Mouse (Mus musculus) layer of hippocampus, adult 11-12 months (tissue): ENCODE data around the gene Ly9.

ENCODE experiments used
- DNase-seq: peaks from one replicate; pipeline ENCODE4 v3.0.0; 2022; ENCODE audit warnings: low spot score

The Ly9 gene

DNA sequence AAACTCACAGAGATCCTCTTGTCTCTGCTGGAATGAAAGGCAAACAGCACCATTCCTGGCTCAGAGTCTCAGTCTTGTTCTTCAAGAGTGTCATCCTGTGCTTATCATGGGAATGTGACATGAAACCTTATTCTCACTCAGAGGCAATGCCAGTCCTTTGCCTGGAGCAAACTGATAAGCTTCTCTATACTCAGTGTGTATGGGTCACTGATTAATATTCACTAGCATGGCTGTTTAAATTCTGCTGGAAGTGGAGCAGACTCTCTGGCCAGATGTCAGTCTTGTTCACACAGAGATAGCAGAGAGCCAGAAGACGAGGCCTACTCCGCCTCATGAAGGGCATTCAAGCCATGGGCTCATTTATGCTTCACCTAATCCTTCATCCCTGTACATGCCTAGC, 22.6 kb downstream of the Ly9 start:
- DNase-seq: no peak

DNA sequence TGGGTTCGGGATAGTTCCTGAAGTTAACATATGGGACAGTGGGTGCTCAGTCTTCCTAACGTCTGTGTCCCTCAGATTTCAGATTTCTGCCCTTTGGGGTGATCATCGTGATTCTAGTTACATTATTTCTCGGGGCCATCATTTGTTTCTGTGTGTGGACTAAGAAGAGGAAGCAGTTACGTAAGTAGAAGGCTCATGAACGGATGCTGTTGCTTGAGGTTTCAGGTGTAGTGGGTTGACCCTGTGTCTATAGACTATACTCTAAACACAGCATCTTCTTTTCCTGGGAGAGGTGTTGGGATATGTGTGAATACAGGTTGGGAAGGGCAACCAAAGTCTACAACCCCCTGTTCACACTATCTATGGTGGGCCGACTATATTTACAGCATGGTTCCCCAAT, 30.0 kb downstream of the Ly9 start:
- no peak for DNase-seq

DNA sequence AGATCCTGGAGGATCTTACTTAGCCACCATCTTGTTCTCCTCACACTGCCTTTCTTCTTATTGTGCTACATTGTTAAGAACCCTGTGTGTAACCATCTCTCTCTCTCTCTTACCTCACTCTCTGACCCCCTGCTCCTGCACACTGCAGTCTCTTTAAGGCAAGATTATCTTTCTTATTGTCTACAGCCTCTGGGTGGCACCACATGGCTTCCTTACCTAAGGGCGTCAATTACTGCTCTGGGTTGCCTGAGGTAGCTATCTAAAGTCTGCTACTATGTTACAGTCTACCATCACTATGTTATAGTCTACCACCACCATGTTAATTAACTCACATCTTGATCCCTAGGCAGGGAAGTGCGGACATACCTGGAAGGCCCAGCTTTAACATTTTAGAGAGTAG, 38.8 kb downstream of the Ly9 start:
- no peak for DNase-seq

DNA sequence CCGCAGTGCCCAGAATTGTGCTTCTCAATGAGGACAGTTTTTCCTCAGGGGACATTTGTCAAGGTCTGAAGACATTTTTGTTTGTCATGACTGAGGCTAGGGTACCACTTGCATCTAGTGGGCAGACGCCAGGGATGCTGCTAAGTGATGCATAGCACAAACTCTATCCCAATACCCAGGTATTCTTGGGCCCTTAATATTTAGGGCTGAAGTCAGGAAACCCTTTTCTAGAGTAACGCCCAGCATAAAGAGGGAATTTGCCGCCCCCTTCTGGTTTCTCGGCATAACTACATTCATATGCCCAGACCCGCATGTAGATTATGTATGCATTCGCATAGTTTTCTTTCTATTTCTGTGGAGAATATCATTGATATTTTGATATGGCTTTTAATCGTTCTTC, 40.4 kb downstream of the Ly9 start:
- peak; percentile 25 for DNase-seq

DNA sequence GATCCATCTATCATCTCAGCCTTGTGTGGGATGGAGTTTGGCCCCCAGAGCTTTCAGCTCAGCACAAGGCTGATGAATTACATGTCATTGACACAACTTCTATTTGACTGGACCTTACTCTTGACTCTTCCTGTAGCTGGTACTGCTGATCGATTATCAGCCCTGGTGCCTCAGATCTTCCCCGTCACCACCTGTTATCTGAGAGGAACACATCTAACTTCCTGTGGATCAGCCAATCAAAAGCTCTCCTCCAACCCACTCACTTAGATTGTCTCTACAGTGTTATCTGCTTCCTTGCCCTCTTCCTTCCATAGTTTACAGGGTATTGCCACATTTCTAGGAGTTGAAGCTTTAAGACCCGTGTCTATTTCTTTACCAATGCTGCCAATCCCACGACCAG, 41.3 kb downstream of the Ly9 start:
- DNase-seq: no peak

DNA sequence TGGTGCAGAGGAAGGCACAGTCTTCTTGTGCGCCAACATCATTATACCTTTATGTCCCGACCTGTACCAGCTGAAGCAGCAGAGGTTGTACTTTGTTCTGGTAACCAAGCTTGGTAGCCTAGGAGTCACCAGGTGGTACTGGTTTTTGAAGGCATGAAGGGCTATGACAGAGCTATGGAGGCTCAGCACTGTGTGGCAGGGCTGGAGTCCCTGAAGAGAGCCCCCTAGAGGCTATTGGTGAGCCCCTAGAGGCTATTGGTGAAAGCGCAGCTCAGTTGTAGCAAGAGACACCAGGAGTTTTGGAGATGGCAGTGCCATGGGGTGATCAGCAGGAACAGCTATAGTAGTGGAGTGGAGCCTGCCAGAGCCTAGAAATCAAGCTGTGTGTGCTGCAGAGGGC, 43.0 kb downstream of the Ly9 start:
- no peak for DNase-seq

DNA sequence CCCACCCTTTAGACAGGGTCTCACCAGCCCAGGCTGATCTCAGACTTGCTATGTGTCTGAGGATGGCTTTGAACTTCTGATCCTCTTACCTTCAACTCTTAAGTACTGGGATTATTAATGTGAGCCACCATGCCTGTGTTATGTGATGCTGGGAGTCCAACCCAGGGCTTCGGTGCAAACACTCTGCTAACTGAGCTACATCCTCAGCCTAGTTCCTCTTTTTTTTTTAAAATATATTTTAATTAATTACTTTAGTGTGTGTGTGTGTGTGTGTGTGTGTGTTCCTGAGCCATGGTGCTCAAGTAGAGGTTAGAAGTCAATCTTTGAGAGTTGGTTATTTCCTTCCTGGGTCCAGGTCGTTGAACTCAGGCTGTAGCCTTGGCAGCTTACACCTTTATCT, 44.2 kb downstream of the Ly9 start:
- no peak for DNase-seq

DNA sequence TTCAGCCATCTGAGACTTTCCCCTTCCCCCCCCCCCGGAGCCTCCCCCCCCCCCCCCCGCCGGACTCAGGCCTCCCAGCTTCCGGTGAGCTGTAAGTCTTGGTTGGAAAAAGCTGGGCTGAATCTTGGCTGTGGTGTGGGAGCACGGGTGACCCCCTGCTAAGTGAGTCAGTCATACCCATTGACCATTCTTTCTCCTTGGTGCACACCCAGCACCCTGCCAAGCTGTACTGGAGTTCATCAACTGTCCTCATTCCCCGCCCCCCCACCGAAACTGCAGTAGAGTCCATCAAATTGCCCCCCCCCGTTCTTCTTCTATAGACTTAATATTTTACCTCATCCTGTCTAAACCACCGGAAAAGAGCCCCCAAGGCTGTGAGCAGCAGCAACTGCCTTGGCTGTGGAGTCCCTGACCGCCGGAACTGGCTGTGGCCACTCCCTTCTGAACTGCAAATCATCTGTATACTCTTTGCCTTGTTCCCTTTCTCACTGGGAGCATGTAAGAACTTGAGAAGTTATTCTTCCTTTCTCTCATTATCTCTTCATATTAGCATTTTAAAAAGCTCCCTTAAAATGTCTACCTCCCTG, 45.5 kb downstream of the Ly9 start:
- no peak for DNase-seq

DNA sequence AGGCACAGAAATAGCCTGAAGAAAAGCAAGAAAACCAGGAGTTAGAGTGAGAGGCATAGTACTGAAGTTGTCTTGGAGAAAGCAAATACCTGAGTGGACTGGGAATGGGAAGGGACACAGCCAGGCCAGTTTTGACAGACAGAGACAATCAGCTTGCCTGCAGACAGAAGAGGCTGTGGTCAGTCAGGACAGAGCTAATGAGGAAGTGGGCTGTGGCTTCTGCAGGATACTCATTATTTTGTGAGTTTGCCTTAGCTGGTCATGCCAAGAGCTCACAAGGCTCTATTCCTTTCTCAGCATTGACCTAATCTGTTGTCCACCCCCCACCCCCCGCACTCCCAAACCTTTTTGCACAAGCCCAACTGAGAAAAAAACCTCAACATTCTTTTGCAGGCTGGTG, 46.0 kb downstream of the Ly9 start:
- DNase-seq: peak; percentile 15

DNA sequence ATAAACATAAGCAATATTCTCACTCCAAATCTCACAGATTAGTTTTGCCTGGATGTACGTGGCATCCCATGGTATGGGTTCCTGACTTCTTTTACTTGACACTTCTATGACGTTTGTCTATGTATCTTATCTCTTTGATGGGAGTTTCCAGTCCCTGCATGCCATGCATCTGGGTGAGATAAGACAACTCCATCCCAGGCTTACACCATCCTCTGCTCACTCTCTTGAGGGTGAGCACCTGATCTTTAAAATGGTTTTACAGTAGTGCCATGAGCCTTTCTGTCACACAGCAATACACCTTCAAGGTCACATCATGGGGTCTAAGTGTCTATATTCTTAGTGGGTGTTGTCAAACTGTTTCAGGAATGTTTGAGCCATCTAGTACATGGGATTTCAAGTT, 46.9 kb downstream of the Ly9 start:
- DNase-seq: no peak

DNA sequence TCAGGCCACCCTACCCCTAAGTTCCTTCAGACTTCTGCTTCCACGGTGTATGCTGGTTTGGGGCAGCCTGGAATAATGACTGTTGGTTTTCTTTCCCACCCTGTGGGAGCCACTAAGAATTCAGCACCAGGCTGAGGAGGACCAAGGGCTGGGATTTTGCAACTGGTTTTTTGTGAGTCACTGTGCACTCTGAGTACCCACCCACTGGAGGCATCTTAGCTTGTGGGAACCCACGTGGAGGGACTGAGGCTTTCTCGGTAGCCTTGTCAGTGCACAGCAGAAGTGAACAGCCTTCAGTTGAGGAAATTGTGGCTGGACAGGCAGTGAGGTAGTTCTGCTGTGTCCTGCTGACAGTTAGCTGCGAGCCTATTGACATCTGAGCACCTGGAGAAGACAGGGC, 48.3 kb downstream of the Ly9 start, which contains the start of gene Cd244a:
TSS of gene Cd244a (plus strand) at position 296 of the 400 bp plus-strand sequence.
- DNase-seq: peak; percentile 25

DNA sequence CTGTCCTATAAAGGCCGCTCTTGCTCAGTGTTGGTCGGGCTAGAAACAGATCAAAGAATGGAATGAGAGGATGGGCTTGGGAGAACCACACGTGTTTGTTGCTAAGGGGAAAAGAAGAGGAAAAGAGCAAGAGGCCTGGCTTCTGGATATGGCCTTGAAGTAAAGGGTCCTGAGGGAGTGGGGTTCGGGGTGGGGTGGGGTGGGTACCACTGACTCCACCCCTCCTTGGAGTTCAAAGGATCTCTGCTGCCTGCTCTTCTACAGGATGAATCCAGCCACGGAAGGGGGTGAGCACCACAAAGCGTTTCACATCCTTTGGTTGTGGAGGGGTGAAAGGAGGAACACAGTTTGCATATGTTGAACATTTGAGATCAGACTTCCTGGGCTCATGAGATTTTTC, 48.8 kb downstream of the Ly9 start:
- no peak for DNase-seq

DNA sequence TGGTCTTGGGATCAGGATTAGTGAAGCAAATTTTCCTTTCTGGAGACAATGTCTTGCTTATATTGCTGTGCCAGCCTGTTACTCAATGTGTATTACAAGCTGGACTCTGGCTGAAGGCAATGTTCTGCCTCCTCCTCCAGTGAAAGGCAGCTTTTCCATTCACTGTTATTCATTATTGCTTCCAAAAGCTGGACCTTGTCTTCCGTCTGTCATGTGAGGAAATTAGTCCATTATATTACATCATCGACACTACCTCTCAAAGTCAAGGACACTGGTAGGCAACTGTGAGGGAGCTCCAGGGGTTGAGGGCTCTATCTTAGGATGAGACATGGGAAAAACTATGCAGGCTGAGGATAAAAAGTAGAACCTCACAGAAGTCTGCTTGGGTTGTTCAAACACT, 50.8 kb downstream of the Ly9 start:
- DNase-seq: no peak

DNA sequence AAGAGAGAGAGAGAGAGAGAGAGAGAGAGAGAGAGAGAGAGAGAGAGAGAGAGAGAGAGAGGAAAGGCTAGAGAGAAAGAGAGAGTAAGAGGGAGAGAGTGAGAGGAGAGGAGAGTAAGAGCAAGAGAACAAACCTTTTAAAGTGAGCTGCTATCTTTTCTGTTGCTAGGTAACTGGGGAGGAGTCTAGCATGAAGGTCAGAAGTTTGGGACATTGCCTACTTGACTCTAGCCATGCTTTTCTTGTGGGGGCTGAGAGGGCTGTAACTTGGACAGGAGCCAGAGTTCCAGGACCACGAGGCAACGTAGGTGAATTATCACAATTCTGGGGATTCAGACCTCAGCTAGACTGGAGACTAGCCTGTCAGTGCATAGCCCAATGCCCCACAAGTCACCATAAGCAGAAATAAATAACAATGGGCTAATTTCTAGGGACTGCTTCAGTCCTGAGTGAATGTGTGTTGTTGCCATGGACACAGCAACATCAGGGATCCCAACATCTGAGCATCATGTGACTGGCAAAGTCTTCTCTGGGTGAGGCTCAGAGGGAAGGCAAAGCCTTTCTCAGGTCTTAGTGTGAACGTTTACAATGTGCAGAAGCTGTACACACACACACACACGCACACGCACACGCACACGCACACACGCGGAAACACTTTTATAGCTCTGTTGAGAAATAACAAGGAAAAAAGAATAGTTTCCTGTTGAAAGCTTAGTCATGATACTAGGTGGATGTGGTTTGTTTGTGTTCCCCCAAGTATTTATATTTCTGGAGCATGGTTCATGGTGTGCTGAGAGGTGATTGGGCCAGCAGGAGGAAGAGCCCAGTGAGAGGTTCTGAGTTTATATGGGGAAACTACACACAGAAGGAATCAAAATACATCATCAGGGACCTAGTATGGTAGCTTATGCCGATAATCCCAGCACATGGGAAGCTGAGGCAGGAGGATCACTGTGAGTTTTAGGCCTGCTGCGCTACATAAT, 53.6 kb downstream of the Ly9 start:
- no peak for DNase-seq

DNA sequence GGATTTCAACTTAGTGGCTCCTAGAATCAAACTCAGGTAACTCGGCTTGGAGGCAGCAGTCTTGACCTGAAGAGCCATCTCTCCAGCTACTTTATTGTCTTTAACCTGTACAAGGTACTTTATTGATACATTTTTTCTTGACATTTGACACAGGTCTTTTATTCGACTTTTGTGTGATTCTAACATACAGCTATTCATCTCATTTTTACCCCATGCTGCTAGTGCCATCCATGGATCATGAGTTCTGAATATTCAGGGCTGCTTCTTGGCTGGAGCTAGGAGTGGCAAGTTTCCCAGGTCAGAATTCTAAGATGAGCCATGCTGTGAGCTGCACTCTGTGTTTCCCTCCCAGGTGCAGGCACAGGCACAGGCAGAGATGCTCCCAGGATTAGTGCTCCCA, 55.0 kb downstream of the Ly9 start:
- no peak for DNase-seq

DNA sequence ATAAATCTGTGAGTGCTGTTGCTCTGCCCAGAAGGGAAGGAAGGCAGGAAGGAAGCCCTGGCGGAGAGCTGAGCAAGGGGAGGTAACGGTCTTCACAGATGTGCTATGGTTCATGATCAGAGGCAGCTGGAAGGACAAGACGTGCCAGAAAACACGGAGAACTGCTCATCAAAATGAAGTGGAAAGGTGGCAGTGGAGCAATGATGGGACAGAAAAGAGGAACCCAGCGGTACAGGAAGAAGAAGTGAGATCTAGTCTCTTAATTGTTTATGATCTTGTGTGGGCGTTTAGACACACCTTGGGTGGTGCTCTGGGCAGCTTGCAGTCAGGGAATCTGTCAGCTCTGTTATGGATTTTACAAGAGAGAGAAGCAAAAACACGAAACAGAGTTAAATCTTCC, 55.9 kb downstream of the Ly9 start:
- DNase-seq: no peak

DNA sequence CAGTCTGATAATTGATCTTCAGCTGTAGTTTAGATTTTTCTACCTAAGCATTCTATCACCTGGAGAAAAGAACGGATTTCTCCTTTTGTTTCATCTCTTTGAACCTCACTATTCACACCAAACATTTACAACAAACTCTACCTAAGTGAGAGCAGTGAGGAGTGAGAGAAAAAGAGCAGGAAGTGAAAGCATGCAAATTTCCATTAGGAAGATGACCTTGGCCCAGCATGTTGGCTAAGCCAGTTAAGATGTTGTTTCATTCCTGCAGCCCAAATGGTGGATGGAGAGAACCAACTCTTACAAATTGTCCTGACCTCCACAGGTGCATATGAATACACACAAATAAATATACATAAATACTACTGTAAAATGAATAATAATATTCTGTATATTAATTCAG, 66.5 kb downstream of the Ly9 start:
- DNase-seq: no peak
